Mouse (Mus musculus): ENCODE data around the gene Fam217a.
"Not testable (repeated sequence)": the region's sequence is repeated elsewhere in the genome, so short reads cannot be mapped to it uniquely, and the experiment has no call there.

DNA sequence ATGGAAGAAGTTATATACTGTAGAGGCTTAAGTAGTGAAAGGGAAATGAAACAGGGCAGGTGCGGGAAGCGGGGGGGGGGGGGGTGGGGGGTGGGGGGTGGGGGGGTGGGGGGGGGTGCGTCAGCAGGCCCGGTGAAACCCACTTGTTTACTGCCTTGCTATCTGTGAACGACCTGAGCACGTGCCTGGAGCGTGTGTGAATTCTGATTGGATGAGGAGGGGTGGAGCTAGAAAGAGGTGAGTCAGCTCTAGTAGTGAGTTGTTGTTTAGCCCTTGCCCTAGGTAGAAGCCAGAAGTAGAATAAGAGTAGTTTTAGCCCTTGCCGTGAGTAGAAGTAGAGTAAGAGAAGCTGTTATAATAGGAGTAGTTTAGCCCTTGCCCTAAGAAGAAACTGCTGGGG lies 62.9 kb downstream of the Fam217a start:
- not testable (repeated sequence) for TF ChIP-seq CTCF (conservative IDR thresholded peaks at IDR 0.05; ENCODE audit: low read length); NANOG (IDR thresholded peaks at IDR 0.05; ENCODE audit: borderline replicate concordance, low read length); POU5F1 (IDR thresholded peaks at IDR 0.05; ENCODE audit: borderline replicate concordance, low read length)

Data from E14TG2a.4 (cell line).